Mouse (Mus musculus): ENCODE measurements at regions not wholly inside any gene's neighbourhood (a gene's known extent, or its start where the extent isn't known, plus 50 kb on each side); places are given as distances from the start of the nearest gene placed in this dataset.
A peak's percentile ranks its signal among the peaks of the same experiment; 100 is the strongest.

- no peak for DNase-seq
Measured at GRCm38 (mm10) chr2:116942321-116942791, 63.9 kb downstream of the Tmco5 start.

- no peak for DNase-seq
Measured at GRCm38 (mm10) chr2:116948538-116948937, 70.0 kb downstream of the Tmco5 start.

- DNase-seq = no peak
Measured at GRCm38 (mm10) chr2:116949741-116950140, 71.2 kb downstream of the Tmco5 start.

GRCm38 (mm10) chr2:116950154-116950553 lies 71.7 kb downstream of the Tmco5 start:
- no peak for DNase-seq

- DNase-seq = no peak
Measured at GRCm38 (mm10) chr2:116951481-116951880, 73.0 kb downstream of the Tmco5 start.

GRCm38 (mm10) chr2:116954280-116954679 lies 75.8 kb downstream of the Tmco5 start:
- no peak for DNase-seq

GRCm38 (mm10) chr2:116954896-116955295 lies 76.4 kb downstream of the Tmco5 start:
- no peak for DNase-seq

GRCm38 (mm10) chr2:116963116-116963873 lies 84.8 kb downstream of the Tmco5 start:
- peak; percentile 28 to 31 for DNase-seq

- DNase-seq = no peak
Measured at GRCm38 (mm10) chr2:116966266-116966665, 87.8 kb downstream of the Tmco5 start.

- DNase-seq = peak; percentile 54 to 61
Measured at GRCm38 (mm10) chr2:116971666-116972613, 93.4 kb downstream of the Tmco5 start.

- peak; percentile 27 to 32 for DNase-seq
Measured at GRCm38 (mm10) chr2:116972614-116972985, 94.1 kb downstream of the Tmco5 start.

GRCm38 (mm10) chr2:116973441-116973840 lies 95.0 kb downstream of the Tmco5 start:
- no peak for DNase-seq

GRCm38 (mm10) chr2:116974152-116974551 lies 95.7 kb downstream of the Tmco5 start:
- DNase-seq = no peak

- DNase-seq = no peak
Measured at GRCm38 (mm10) chr2:116974569-116975060, 96.1 kb downstream of the Tmco5 start.

GRCm38 (mm10) chr2:116975091-116975600 lies 96.7 kb downstream of the Tmco5 start:
- DNase-seq = peak; percentile 54 to 56

- DNase-seq = peak; percentile 47 to 55
Measured at GRCm38 (mm10) chr2:116975601-116976431, 97.3 kb downstream of the Tmco5 start.

GRCm38 (mm10) chr2:116976432-116976750 lies 97.9 kb downstream of the Tmco5 start:
- DNase-seq = no peak

- DNase-seq = no peak
Measured at GRCm38 (mm10) chr2:116976951-116977503, 98.5 kb downstream of the Tmco5 start.

GRCm38 (mm10) chr2:116977771-116978600 lies 99.5 kb downstream of the Tmco5 start:
- DNase-seq = no peak

- no peak for DNase-seq
Measured at GRCm38 (mm10) chr2:116978809-116979208, 100.3 kb downstream of the Tmco5 start.

Measured in B cell, adult 2 months (primary cell).